Mouse (Mus musculus) granulocyte monocyte progenitor cell, adult 5-6 weeks (primary cell): ENCODE measurements at regions not wholly inside any gene's neighbourhood (a gene's known extent, or its start where the extent isn't known, plus 50 kb on each side); places are given as distances from the start of the nearest gene placed in this dataset.

Source experiments
- ATAC-seq: replicated peaks from 2 replicates; pipeline ENCODE4 v1.8.0; 2016; ENCODE audit warnings: mild to moderate bottlenecking, moderate TSS enrichment, inconsistent platforms; ENCODE audit not compliant: poor library complexity, severe bottlenecking

GRCm38 (mm10) chr6:67186537-67187274, 51.3 kb upstream of the Serbp1 start:
- 0 out of 2 replicates have a peak, but pooled peaks have one; percentile 8 for ATAC-seq

- no peak for ATAC-seq
Observed at GRCm38 (mm10) chr6:67184662-67185061, 53.3 kb upstream of the Serbp1 start.

GRCm38 (mm10) chr6:67183481-67184215, 54.3 kb upstream of the Serbp1 start:
- peak; percentile 69 for ATAC-seq

GRCm38 (mm10) chr6:67182453-67182852, 55.5 kb upstream of the Serbp1 start:
- no peak for ATAC-seq

GRCm38 (mm10) chr6:67181459-67181858, 56.5 kb upstream of the Serbp1 start:
- ATAC-seq = peak; percentile 50

GRCm38 (mm10) chr6:67179416-67179815, 58.6 kb upstream of the Serbp1 start:
- ATAC-seq = no peak

GRCm38 (mm10) chr6:67178531-67178930, 59.4 kb upstream of the Serbp1 start:
- peak; percentile 53 for ATAC-seq

- ATAC-seq = 0 out of 2 replicates have a peak, but pooled peaks have one; percentile 2
Observed at GRCm38 (mm10) chr6:67178101-67178500, 59.9 kb upstream of the Serbp1 start.

- ATAC-seq = peak; percentile 5
Observed at GRCm38 (mm10) chr6:67170674-67170946, 67.4 kb upstream of the Serbp1 start.

GRCm38 (mm10) chr6:67169873-67170673, 67.9 kb upstream of the Serbp1 start:
- ATAC-seq = peak; percentile 86

- ATAC-seq = peak; percentile 24
Observed at GRCm38 (mm10) chr6:67168803-67169202, 69.2 kb upstream of the Serbp1 start.

GRCm38 (mm10) chr6:67168031-67168777, 69.8 kb upstream of the Serbp1 start:
- peak; percentile 25 for ATAC-seq

GRCm38 (mm10) chr6:67165091-67165490, 72.9 kb upstream of the Serbp1 start:
- no peak for ATAC-seq

- no peak for ATAC-seq
Observed at GRCm38 (mm10) chr6:67163947-67164346, 74.0 kb upstream of the Serbp1 start.

- no peak for ATAC-seq
Observed at GRCm38 (mm10) chr6:67162814-67163213, 75.2 kb upstream of the Serbp1 start.

- no peak for ATAC-seq
Observed at GRCm38 (mm10) chr6:67161610-67162009, 76.4 kb upstream of the Serbp1 start.

GRCm38 (mm10) chr6:67160564-67160963, 77.4 kb upstream of the Serbp1 start:
- no peak for ATAC-seq

- ATAC-seq = no peak
Observed at GRCm38 (mm10) chr6:67159726-67160523, 78.1 kb upstream of the Serbp1 start.

- ATAC-seq = no peak
Observed at GRCm38 (mm10) chr6:67159224-67159623, 78.8 kb upstream of the Serbp1 start.

GRCm38 (mm10) chr6:67158765-67159164, 79.2 kb upstream of the Serbp1 start:
- peak; percentile 99 for ATAC-seq
